Mouse (Mus musculus) gastrocnemius, postnatal 36 days (tissue): ENCODE results near the gene Gna12. TPM values are rescaled to one million over a fixed set of nuclear protein-coding genes. Genes with fewer than 3 reads are reported as not detected.

ENCODE experiments used
- DNase-seq, 2 experiments: peaks; one replicate each; pipeline ENCODE4 v3.0.0; 2022
- intact Hi-C: fragments of 180-260 bp; cut with DNase I; formaldehyde crosslinking; loops from one replicate; pipeline ENCODE4 v1.15.1; 2025
- total RNA-seq, 2 experiments: library from RNA; stranded (reverse); gene quantifications; 2 replicates each; pipeline ENCODE4 v1.2.3; 2021

Gene Gna12
- total RNA-seq, 2 experiments from 2014 or later = 23.1 to 26.4 TPM

DNA sequence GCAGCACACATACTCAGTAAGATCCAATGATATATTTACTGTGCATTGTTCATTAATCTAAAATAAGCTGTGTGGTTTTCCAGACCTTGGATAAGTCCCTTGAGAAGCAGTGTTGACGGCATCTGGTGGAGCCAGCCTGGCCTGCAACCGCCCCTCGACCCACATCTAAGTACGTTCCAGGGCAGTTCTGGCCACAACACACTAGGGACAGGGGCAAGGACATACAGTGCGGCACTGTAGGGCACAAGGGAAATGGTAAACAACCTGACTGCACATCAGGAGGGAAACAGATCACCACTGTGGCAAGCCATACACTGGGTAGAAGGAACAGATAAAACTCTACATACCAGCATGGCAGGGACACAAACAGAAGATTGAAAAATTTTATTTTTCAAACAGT is 28.4 kb downstream of the Gna12 start:
- DNase-seq = no peak
- intact Hi-C loops = no loop called here

GRCm38 (mm10) chr5:140800288-140800923 is 29.8 kb downstream of the Gna12 start:
- intact Hi-C loops = no loop called here
- DNase-seq = no peak

- intact Hi-C loops = no loop called here
- DNase-seq = no peak
Observed at GRCm38 (mm10) chr5:140799190-140799589, 31.0 kb downstream of the Gna12 start.

- intact Hi-C loops = no loop called here
- no peak for DNase-seq
Observed at GRCm38 (mm10) chr5:140798775-140799174, 31.5 kb downstream of the Gna12 start.

- intact Hi-C loops = no loop called here
Observed at GRCm38 (mm10) chr5:140798158-140798557, 32.1 kb downstream of the Gna12 start.

GRCm38 (mm10) chr5:140796051-140796450 is 34.2 kb downstream of the Gna12 start:
- intact Hi-C loops = no loop called here
- no peak for DNase-seq

More at GRCm38 (mm10) chr5:140798158-140798557, 32.1 kb downstream of the Gna12 start:
- peak; percentile 35 for DNase-seq

GRCm38 (mm10) chr5:140795176-140795575 is 35.1 kb downstream of the Gna12 start:
- intact Hi-C loops = no loop called here
- no peak for DNase-seq

- intact Hi-C loops = no loop called here
- DNase-seq = no peak
Observed at GRCm38 (mm10) chr5:140794753-140795152, 35.5 kb downstream of the Gna12 start.

DNA sequence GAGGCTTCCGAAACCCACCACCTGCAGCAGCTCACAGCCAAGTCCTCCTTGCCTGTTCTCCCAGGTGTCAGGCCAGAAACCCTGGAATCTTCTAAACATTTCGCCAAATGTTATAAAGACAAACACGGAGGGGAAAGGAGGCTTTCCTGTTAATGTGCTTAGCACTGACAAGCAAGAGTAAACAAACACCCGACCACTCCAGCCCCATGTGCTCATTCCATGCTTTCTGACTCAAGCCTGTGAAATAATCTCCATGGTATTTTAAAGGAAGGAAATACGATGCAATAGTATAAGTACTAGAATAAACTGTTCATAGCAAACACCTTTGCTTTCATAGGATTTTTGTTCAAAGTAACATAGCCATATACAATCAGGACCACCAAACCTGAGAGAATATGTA is 38.0 kb downstream of the Gna12 start:
- intact Hi-C loops = no loop called here
- DNase-seq = no peak

- peak in 1 of 2 experiments; percentile 21 for DNase-seq
- intact Hi-C loops = no loop called here
Observed at GRCm38 (mm10) chr5:140790937-140791877, 39.0 kb downstream of the Gna12 start.

- intact Hi-C loops = no loop called here
- DNase-seq = no peak
Observed at GRCm38 (mm10) chr5:140790392-140790791, 39.8 kb downstream of the Gna12 start.

GRCm38 (mm10) chr5:140789561-140789960 is 40.7 kb downstream of the Gna12 start:
- DNase-seq = no peak
- intact Hi-C loops = no loop called here

DNA sequence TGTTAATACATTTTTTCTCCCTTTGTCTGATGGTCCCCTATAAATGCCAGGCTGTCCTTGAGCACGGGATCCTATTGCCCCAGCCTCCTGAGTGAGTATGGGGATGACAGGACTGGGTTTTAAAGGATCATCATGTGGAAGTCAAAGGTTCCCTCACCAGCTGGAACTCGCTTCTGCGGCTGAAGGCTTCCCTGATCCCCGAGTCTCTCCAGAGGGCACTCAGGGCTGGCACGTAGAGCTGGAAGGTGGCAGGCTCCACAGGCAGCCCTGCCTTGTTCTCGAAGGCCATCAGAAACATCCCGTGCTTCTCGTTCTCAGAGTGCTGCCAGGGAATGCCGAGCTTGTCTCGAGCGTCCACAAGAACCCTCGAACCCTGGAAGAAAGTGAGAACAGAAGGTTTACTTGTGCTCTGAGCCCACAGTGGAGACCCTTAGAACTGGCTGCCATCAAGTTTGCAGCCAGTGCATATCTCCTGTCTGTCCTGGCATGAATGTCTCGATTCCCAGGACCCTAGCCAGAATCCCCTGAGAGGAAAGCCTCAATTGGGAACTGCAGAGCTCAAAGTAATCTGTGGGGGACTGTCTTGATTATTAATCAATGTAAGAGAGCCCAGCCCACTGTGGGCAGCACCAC is 44.9 kb downstream of the Gna12 start:
- no peak for DNase-seq
- intact Hi-C loops = no loop called here

- intact Hi-C loops = no loop called here
- no peak for DNase-seq
Observed at GRCm38 (mm10) chr5:140784288-140784687, 45.9 kb downstream of the Gna12 start.

DNA sequence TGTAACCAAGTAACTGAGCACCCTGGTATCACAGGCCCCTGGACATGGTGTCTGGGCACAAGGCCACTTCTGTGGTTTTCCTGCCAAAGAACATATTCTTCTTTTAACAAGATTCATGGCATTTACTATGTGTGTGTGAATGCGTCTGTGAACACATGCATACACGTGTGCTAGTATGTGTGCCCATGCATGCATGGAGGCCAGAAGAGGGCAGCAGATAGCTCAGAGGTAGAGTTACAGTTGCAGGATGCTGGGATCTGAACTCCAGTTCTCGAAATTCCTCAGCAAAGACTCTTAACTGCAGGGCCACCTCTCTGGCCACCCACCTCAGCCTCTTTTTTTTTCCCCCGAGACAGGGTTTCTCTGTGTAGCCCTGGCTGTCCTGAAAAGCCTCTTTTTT is 46.7 kb downstream of the Gna12 start:
- intact Hi-C loops = no loop called here
- DNase-seq = no peak

GRCm38 (mm10) chr5:140781886-140782572 is 48.2 kb downstream of the Gna12 start:
- no peak for DNase-seq
- intact Hi-C loops = no loop called here

DNA sequence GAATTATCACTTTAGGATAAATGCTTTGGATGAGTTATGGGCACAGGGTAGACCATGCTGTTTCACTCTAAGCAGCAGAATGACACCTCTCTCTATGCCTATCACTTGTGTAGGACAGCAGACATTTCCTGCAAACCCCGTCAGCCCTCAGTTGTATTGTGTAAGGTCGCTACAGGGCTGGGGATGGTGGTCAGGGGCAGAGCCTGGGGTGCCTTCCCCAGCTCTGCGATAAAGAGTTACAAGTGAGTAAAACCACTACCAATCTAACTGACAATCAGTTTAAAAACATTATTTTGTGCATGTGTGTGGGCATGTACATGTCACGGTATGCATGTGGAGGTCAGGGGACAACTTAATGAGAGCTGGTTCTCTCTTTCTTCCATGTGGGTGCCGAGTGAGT is 49.1 kb downstream of the Gna12 start:
- intact Hi-C loops = no loop called here
- DNase-seq = no peak

- intact Hi-C loops = no loop called here
- no peak for DNase-seq
Observed at GRCm38 (mm10) chr5:140776968-140777367, 53.3 kb downstream of the Gna12 start.

DNA sequence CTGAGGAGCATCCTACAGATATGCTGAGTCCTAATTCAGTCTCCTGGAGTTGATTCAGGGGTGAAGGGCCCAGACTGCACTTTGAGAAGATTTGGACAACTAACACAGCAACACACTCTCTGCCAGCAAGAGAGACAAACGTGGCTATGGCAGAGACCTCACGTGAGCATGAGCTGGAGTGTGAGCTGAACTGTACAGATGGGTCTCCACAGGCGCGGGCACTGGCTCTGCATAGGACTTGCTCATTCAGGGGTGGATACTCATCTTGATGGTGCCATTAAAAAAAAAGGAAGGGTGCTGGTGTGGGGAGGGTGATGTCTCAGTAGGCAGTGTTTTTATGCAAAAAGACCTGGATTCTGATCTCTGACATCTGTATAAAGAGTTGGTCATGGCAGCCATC is 55.1 kb downstream of the Gna12 start:
- DNase-seq = no peak
- intact Hi-C loops = no loop called here

DNA sequence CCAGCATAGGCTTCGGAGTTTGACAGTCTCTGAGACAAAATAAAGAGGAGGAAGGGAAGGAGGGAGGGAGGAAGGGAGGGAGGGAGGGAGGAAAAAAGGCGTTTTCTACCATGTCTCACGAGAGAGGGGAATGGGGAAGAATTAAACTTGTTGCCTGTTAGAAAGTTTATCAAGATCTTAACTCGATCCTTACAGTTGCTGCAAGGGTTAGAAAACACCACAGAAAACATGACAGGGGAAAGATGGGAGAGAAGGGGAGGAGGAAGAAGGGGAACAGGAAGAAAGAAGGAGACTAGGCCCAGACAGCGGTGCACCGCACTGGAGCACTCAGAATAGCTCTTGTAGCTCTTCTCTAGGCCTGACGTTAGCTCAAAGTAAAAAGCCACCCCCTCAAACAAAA is 58.1 kb downstream of the Gna12 start:
- DNase-seq = no peak
- intact Hi-C loops = no loop called here

DNA sequence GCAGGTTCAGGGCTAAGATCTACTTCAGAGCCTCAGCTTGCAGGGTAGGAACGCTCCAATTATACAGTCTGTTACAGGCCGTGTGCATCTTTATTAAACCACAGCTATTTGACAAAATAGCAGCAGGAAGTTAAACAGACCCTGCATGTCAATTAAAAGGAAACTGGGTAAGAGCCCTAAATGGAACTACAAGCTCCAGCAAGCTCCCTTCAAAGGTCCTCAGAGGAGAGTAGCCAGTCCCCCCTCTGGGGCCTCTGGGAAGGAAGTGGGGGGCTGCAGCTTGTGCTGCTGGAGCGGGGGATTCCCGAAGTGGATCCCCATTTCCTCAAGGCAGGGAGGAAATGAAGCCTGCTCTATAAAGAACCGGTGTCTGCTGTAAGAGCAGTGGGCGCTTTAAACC is 58.6 kb downstream of the Gna12 start:
- intact Hi-C loops = no loop called here
- DNase-seq = no peak
